Mouse (Mus musculus) embryonic facial prominence, embryonic 14.5 days (tissue): Measurements from ENCODE around the gene Ralgapa2. TPM values are rescaled to one million over a fixed set of nuclear protein-coding genes. Genes with fewer than 3 reads are reported as not detected.

Experiments
- ATAC-seq: fragments of 200-750 bp; cut with Nextera tagmentation; 2 replicates; pipeline ENCODE4 v1.8.0; 2017; ENCODE audit warnings: low read depth, moderate number of reproducible peaks, moderate TSS enrichment
- DNase-seq: peaks from one replicate; pipeline ENCODE4 v3.0.0-alpha.2; 2015; ENCODE audit warnings: low spot score
- H3K27ac ChIP-seq: fragments of 300-500 bp; sonication (generic); replicated peaks from 2 replicates; pipeline ENCODE4 v1.5.1; 2014; ENCODE audit warnings: low read depth, mild to moderate bottlenecking, low read length, moderate library complexity
- H3K27me3 ChIP-seq: fragments of 300-500 bp; sonication (generic); replicated peaks from 2 replicates; pipeline ENCODE4 v1.6.1; 2014; ENCODE audit warnings: low read length; ENCODE audit not compliant: control insufficient read depth, insufficient read depth
- H3K36me3 ChIP-seq: fragments of 300-500 bp; sonication (generic); 2 replicates; pipeline ENCODE4 v1.6.1; 2014; ENCODE audit warnings: low read length, mixed read lengths; ENCODE audit not compliant: control insufficient read depth, insufficient read depth
- H3K4me1 ChIP-seq: fragments of 300-500 bp; sonication (generic); 2 replicates; pipeline ENCODE4 v1.6.1; 2014; ENCODE audit warnings: antibody characterized with exemption, low read length; ENCODE audit not compliant: control insufficient read depth, insufficient read depth
- H3K4me2 ChIP-seq: fragments of 300-500 bp; sonication (generic); 2 replicates; pipeline ENCODE4 v1.6.1; 2014; ENCODE audit warnings: low read depth, mild to moderate bottlenecking, low read length, moderate library complexity, mixed read lengths
- H3K4me3 ChIP-seq: fragments of 300-500 bp; sonication (generic); 2 replicates; pipeline ENCODE4 v1.5.1; 2014; ENCODE audit warnings: low read depth, mild to moderate bottlenecking, low read length
- H3K9ac ChIP-seq: fragments of 300-500 bp; sonication (generic); 2 replicates; pipeline ENCODE4 v1.6.1; 2014; ENCODE audit warnings: low read depth, mild to moderate bottlenecking, low read length, moderate library complexity, mixed read lengths
- H3K9me3 ChIP-seq: fragments of 300-500 bp; sonication (generic); 2 replicates; pipeline ENCODE4 v1.6.1; 2016; ENCODE audit warnings: low read length; ENCODE audit not compliant: control insufficient read depth
- WGBS: fragments of 180-500 bp; shearing (Covaris S2); extraction: QIAGEN DNeasy Blood & Tissue Kit; methylation state at CpG from one replicate; pipeline ENCODE4 v1.1.7; 2014; 5-methylcytosine and 5-hydroxymethylcytosine counted together
- polyA plus RNA-seq: library from polyadenylated mRNA; unstranded; fragments of >200 nt; fragmentation: Nextera tagmentation; extraction: Ambion mirVana; gene quantifications from 2 replicates; pipeline ENCODE4 v1.2.1, GENCODE M21; 2014

Gene Ralgapa2
- polyA plus RNA-seq, 1 experiment from 2014 or later = 6.3 TPM

GRCm38 (mm10) chr2:146384582-146384981, 127.6 kb downstream of the Ralgapa2 start:
- Histone ChIP-seq H3K27ac (no peak overlapping the region), H3K36me3 (no peaks in the 10 kb centered on the region), H3K27me3 (no peaks in the 10 kb centered on the region), H3K9me3 (no peaks in the 10 kb centered on the region), H3K4me1 (peaks cover 8% of the 10 kb centered on the region; the same call in 1 of the 2 replicates), H3K4me2 (no peak overlapping the region), H3K4me3 (no peak overlapping the region), H3K9ac (no peak overlapping the region)
- 45% methylated on average over 1 of the region's 1 CpGs for WGBS
- no peak for DNase-seq
- no peak for ATAC-seq

- ATAC-seq = no peak
- no peaks in the 10 kb centered on the region for H3K36me3 ChIP-seq
- H3K4me1 ChIP-seq = no peaks in the 10 kb centered on the region
- no peaks in the 10 kb centered on the region for H3K27me3 ChIP-seq
- DNase-seq = no peak
- H3K9me3 ChIP-seq = no peaks in the 10 kb centered on the region
- no peak overlapping the region for H3K4me3 ChIP-seq
- H3K27ac ChIP-seq = no peak overlapping the region
- H3K9ac ChIP-seq = no peak overlapping the region
- 81% methylated on average over 5 of the region's 5 CpGs for WGBS
- no peak overlapping the region for H3K4me2 ChIP-seq
Observed at GRCm38 (mm10) chr2:146376293-146376692, 135.9 kb downstream of the Ralgapa2 start.

GRCm38 (mm10) chr2:146366098-146366497, 146.0 kb downstream of the Ralgapa2 start:
- DNase-seq (peak; percentile 35), ATAC-seq (peak; percentile 47)
- Histone ChIP-seq H3K4me3 (no peak overlapping the region), H3K4me2 (no peak overlapping the region), H3K27me3 (no peaks in the 10 kb centered on the region), H3K4me1 (peaks cover 9% of the 10 kb centered on the region), H3K9ac (no peak overlapping the region), H3K9me3 (no peaks in the 10 kb centered on the region), H3K36me3 (no peaks in the 10 kb centered on the region), H3K27ac (no peak overlapping the region)
- WGBS = 51% methylated on average over 12 of the region's 12 CpGs

GRCm38 (mm10) chr2:146365368-146365983, 146.7 kb downstream of the Ralgapa2 start:
- no peaks in the 10 kb centered on the region for H3K27me3 ChIP-seq
- no peaks in the 10 kb centered on the region for H3K9me3 ChIP-seq
- no peak for DNase-seq
- ATAC-seq = no peak
- H3K4me1 ChIP-seq = peaks cover 9% of the 10 kb centered on the region
- no peaks in the 10 kb centered on the region for H3K36me3 ChIP-seq
- no peak overlapping the region for H3K4me2 ChIP-seq
- WGBS = 54% methylated on average over 11 of the region's 11 CpGs
- H3K4me3 ChIP-seq = no peak overlapping the region
- no peak overlapping the region for H3K9ac ChIP-seq
- no peak overlapping the region for H3K27ac ChIP-seq

GRCm38 (mm10) chr2:146363483-146363882, 148.7 kb downstream of the Ralgapa2 start:
- H3K36me3 ChIP-seq = no peaks in the 10 kb centered on the region
- WGBS = 83% methylated on average over 2 of the region's 2 CpGs
- H3K4me1 ChIP-seq = peaks cover 9% of the 10 kb centered on the region
- H3K9me3 ChIP-seq = no peaks in the 10 kb centered on the region
- DNase-seq = no peak
- H3K9ac ChIP-seq = no peak overlapping the region
- no peaks in the 10 kb centered on the region for H3K27me3 ChIP-seq
- H3K4me2 ChIP-seq = no peak overlapping the region
- H3K4me3 ChIP-seq = no peak overlapping the region
- ATAC-seq = no peak
- no peak overlapping the region for H3K27ac ChIP-seq

GRCm38 (mm10) chr2:146362932-146363331, 149.2 kb downstream of the Ralgapa2 start:
- peaks cover 9% of the 10 kb centered on the region for H3K4me1 ChIP-seq
- H3K4me3 ChIP-seq = no peak overlapping the region
- no peaks in the 10 kb centered on the region for H3K9me3 ChIP-seq
- no peak overlapping the region for H3K9ac ChIP-seq
- no peaks in the 10 kb centered on the region for H3K27me3 ChIP-seq
- no peak overlapping the region for H3K4me2 ChIP-seq
- 66% methylated on average over 1 of the region's 1 CpGs for WGBS
- DNase-seq (peak; percentile 53), ATAC-seq (peak; percentile 80)
- no peaks in the 10 kb centered on the region for H3K36me3 ChIP-seq
- no peak overlapping the region for H3K27ac ChIP-seq

- no peak overlapping the region for H3K4me3 ChIP-seq
- DNase-seq (peak; percentile 38), ATAC-seq (no peak)
- no peak overlapping the region for H3K9ac ChIP-seq
- H3K4me2 ChIP-seq = no peak overlapping the region
- no peaks in the 10 kb centered on the region for H3K9me3 ChIP-seq
- peaks cover 9% of the 10 kb centered on the region for H3K4me1 ChIP-seq
- H3K36me3 ChIP-seq = no peaks in the 10 kb centered on the region
- H3K27me3 ChIP-seq = no peaks in the 10 kb centered on the region
- WGBS = 51% methylated on average over 4 of the region's 4 CpGs
- H3K27ac ChIP-seq = no peak overlapping the region
Observed at GRCm38 (mm10) chr2:146361969-146362368, 150.2 kb downstream of the Ralgapa2 start.

GRCm38 (mm10) chr2:146361076-146361475, 151.1 kb downstream of the Ralgapa2 start:
- ATAC-seq (peak; percentile 56), DNase-seq (peak; percentile 67)
- Histone ChIP-seq H3K27ac (no peak overlapping the region), H3K4me1 (peaks cover 9% of the 10 kb centered on the region), H3K4me2 (no peak overlapping the region), H3K4me3 (no peak overlapping the region), H3K9me3 (no peaks in the 10 kb centered on the region), H3K9ac (no peak overlapping the region), H3K27me3 (no peaks in the 10 kb centered on the region), H3K36me3 (no peaks in the 10 kb centered on the region)
- 64% methylated on average over 3 of the region's 3 CpGs for WGBS

GRCm38 (mm10) chr2:146359676-146360075, 152.5 kb downstream of the Ralgapa2 start:
- ATAC-seq = no peak
- H3K9ac ChIP-seq = no peak overlapping the region
- H3K9me3 ChIP-seq = no peaks in the 10 kb centered on the region
- H3K27me3 ChIP-seq = no peaks in the 10 kb centered on the region
- 73% methylated on average over 2 of the region's 2 CpGs for WGBS
- no peak overlapping the region for H3K4me3 ChIP-seq
- no peaks in the 10 kb centered on the region for H3K36me3 ChIP-seq
- DNase-seq = no peak
- H3K4me1 ChIP-seq = peaks cover 9% of the 10 kb centered on the region
- H3K27ac ChIP-seq = no peak overlapping the region
- H3K4me2 ChIP-seq = no peak overlapping the region
